Mouse (Mus musculus) kidney, adult 8-10 months (tissue): ENCODE measurements around the gene Tango6.

ENCODE experiments used
- DNase-seq, 2 experiments: peaks; one replicate each; pipeline ENCODE4 v3.0.0; 2022

Tango6 gene

GRCm38 (mm10) chr8:106682971-106683668, at the start of gene Tango6:
TSS of gene Tango6 (plus strand) at chr8:106683068.
- DNase-seq = peak; percentile 84 to 93

- DNase-seq = peak; percentile 80 to 85
Measured at GRCm38 (mm10) chr8:106633361-106634158, 49.3 kb upstream of the Tango6 start.

- DNase-seq = no peak
Measured at GRCm38 (mm10) chr8:106635284-106635683, 47.6 kb upstream of the Tango6 start.

- DNase-seq = no peak
Measured at GRCm38 (mm10) chr8:106637446-106637845, 45.4 kb upstream of the Tango6 start.

GRCm38 (mm10) chr8:106638768-106639295, 44.0 kb upstream of the Tango6 start:
- peak; percentile 67 to 70 for DNase-seq

GRCm38 (mm10) chr8:106640212-106640611, 42.7 kb upstream of the Tango6 start:
- no peak for DNase-seq

GRCm38 (mm10) chr8:106640921-106641320, 41.9 kb upstream of the Tango6 start:
- no peak for DNase-seq

- no peak for DNase-seq
Measured at GRCm38 (mm10) chr8:106642172-106642571, 40.7 kb upstream of the Tango6 start.

- DNase-seq = no peak
Measured at GRCm38 (mm10) chr8:106643100-106643499, 39.8 kb upstream of the Tango6 start.

GRCm38 (mm10) chr8:106644957-106645356, 37.9 kb upstream of the Tango6 start:
- DNase-seq = no peak

GRCm38 (mm10) chr8:106646153-106646552, 36.7 kb upstream of the Tango6 start:
- DNase-seq = no peak

GRCm38 (mm10) chr8:106646731-106647130, 36.1 kb upstream of the Tango6 start:
- no peak for DNase-seq

- peak; percentile 67 to 88 for DNase-seq
Measured at GRCm38 (mm10) chr8:106647387-106647786, 35.5 kb upstream of the Tango6 start.

- DNase-seq = peak in 1 of 2 experiments; percentile 38
Measured at GRCm38 (mm10) chr8:106648421-106648820, 34.4 kb upstream of the Tango6 start.

GRCm38 (mm10) chr8:106651994-106652393, 30.9 kb upstream of the Tango6 start:
- DNase-seq = no peak

- no peak for DNase-seq
Measured at GRCm38 (mm10) chr8:106656046-106656445, 26.8 kb upstream of the Tango6 start.

- no peak for DNase-seq
Measured at GRCm38 (mm10) chr8:106672786-106673185, 10.1 kb upstream of the Tango6 start.

- no peak for DNase-seq
Measured at GRCm38 (mm10) chr8:106674318-106674717, 8.6 kb upstream of the Tango6 start.

GRCm38 (mm10) chr8:106674894-106675293, 8.0 kb upstream of the Tango6 start:
- no peak for DNase-seq

- no peak for DNase-seq
Measured at GRCm38 (mm10) chr8:106684387-106684786, 1.5 kb downstream of the Tango6 start.

GRCm38 (mm10) chr8:106687479-106687878, 4.6 kb downstream of the Tango6 start:
- peak in 1 of 2 experiments; percentile 12 for DNase-seq

- DNase-seq = no peak
Measured at GRCm38 (mm10) chr8:106697748-106698248, 14.9 kb downstream of the Tango6 start.

GRCm38 (mm10) chr8:106699588-106699987, 16.7 kb downstream of the Tango6 start:
- peak; percentile 45 to 83 for DNase-seq

- peak; percentile 68 to 75 for DNase-seq
Measured at GRCm38 (mm10) chr8:106700131-106700530, 17.3 kb downstream of the Tango6 start.
